Mouse (Mus musculus): ENCODE data around the gene Avpi1.

GRCm38 (mm10) chr19:42177461-42177860, 48.6 kb upstream of the Avpi1 start:
- TF ChIP-seq CTCF (IDR thresholded peaks at IDR 0.05 in 2 of 3, conservative IDR thresholded peaks at IDR 0.05 in 1 of 3; ENCODE audit: control insufficient read depth in 1 of 3, insufficient read depth in 1 of 3, low read depth in 2 of 3, low read length in 3 of 3, poor library complexity in 1 of 3, severe bottlenecking in 1 of 3) (no peak), GATA1 (IDR thresholded peaks at IDR 0.05; ENCODE audit: low read depth, low read length) (peak; percentile 78), TCF12 (IDR thresholded peaks at IDR 0.05; ENCODE audit: low read depth, low read length) (peak; percentile 89), POLR2AphosphoS2 (IDR thresholded peaks at IDR 0.05; ENCODE audit: low read length) (no peak), POLR2A (IDR thresholded peaks at IDR 0.05; ENCODE audit: control insufficient read depth in 1 of 2, insufficient read depth in 1 of 2, low read depth in 1 of 2, low read length in 2 of 2, poor library complexity in 1 of 2) (0 out of 4 replicates have a peak, but pooled peaks of 1 of the 2 experiments have one; percentile 7)
